Mouse (Mus musculus) CH12.LX (cell line): ENCODE measurements around the gene Tmem35b. TPM values are rescaled to one million over a fixed set of nuclear protein-coding genes. Genes with fewer than 3 reads are reported as not detected.

ENCODE experiments used
- DNase-seq: peaks from one replicate; pipeline ENCODE4 v3.0.0-alpha.2; 2013; ENCODE audit errors: extremely low read depth
- H3K27ac ChIP-seq: 2 replicates; pipeline ENCODE4 v1.5.1; 2012; ENCODE audit warnings: low read depth, mild to moderate bottlenecking, control low read depth, moderate library complexity; ENCODE audit not compliant: insufficient read depth
- H3K27me3 ChIP-seq: replicated peaks from 2 replicates; pipeline ENCODE3; 2012; ENCODE audit warnings: inconsistent platforms
- H3K36me3 ChIP-seq, 2 experiments: replicated peaks in 1 of 2; 2 replicates each; pipeline versions ENCODE3 to v1.6.1; 2012; ENCODE audit warnings: inconsistent platforms in 1 of 2, low read length in 1 of 2, mild to moderate bottlenecking in 1 of 2, mixed read lengths in 1 of 2, moderate library complexity in 1 of 2; ENCODE audit not compliant: control insufficient read depth in 1 of 2, insufficient read depth in 1 of 2
- H3K4me1 ChIP-seq, 2 experiments: 2 replicates each; pipeline ENCODE4 v1.6.1; 2012; ENCODE audit warnings: inconsistent platforms in 1 of 2, moderate library complexity in 1 of 2; ENCODE audit not compliant: insufficient read depth in 2 of 2, control insufficient read depth in 1 of 2
- H3K4me2 ChIP-seq: 2 replicates; pipeline ENCODE4 v1.6.1; 2012; ENCODE audit warnings: low read depth, mild to moderate bottlenecking, control low read depth; ENCODE audit not compliant: poor library complexity, insufficient read depth, severe bottlenecking
- H3K4me3 ChIP-seq, 3 experiments: fragments of 150-350 bp in 1 of 3; sonication (generic) in 1 of 3; replicated peaks in 1 of 3; 2 replicates each; pipeline versions ENCODE3 to v1.5.1; 2011 to 2012; ENCODE audit warnings: low read depth in 2 of 3, low read length in 2 of 3, mild to moderate bottlenecking in 2 of 3, moderate library complexity in 2 of 3, control low read depth in 1 of 3, improper control_type of control experiment in 1 of 3, inconsistent platforms in 1 of 3, mixed read lengths in 1 of 3; ENCODE audit not compliant: poor library complexity in 1 of 3
- H3K79me2 ChIP-seq: replicated peaks from 2 replicates; pipeline ENCODE4 v1.6.1; 2012; ENCODE audit warnings: mild to moderate bottlenecking, moderate library complexity; ENCODE audit not compliant: control insufficient read depth, poor library complexity, insufficient read depth, severe bottlenecking; ENCODE audit errors: extremely low read depth
- H3K9ac ChIP-seq: 2 replicates; pipeline ENCODE4 v1.6.1; 2012; ENCODE audit warnings: low read depth, mild to moderate bottlenecking, control low read depth, moderate library complexity; ENCODE audit not compliant: insufficient read depth
- H3K9me3 ChIP-seq: replicated peaks from 2 replicates; pipeline ENCODE3; 2012; ENCODE audit warnings: low read length, inconsistent platforms, mixed read lengths
- BHLHE40 ChIP-seq: IDR thresholded peaks from 2 replicates; pipeline ENCODE4 v1.6.1; 2011; ENCODE audit warnings: mild to moderate bottlenecking, low read depth, low read length, improper control_type of control experiment
- CHD1 ChIP-seq: IDR thresholded peaks from 2 replicates; pipeline ENCODE4 v1.6.1; 2012; ENCODE audit warnings: low read depth, low read length, improper control_type of control experiment, inconsistent platforms
- ELF1 ChIP-seq: IDR thresholded peaks from 2 replicates; pipeline ENCODE4 v1.6.1; 2014; ENCODE audit warnings: low read depth, mild to moderate bottlenecking, inconsistent platforms, low read length, improper control_type of control experiment
- GABPA ChIP-seq: IDR thresholded peaks from 2 replicates; pipeline ENCODE4 v1.6.1; 2012; ENCODE audit warnings: low read depth, low read length, improper control_type of control experiment, inconsistent platforms; ENCODE audit not compliant: insufficient replicate concordance
- HCFC1 ChIP-seq: IDR thresholded peaks from 2 replicates; pipeline ENCODE4 v1.6.1; 2012; ENCODE audit warnings: low read depth, mild to moderate bottlenecking, inconsistent platforms, low read length, improper control_type of control experiment
- IRF4 ChIP-seq: IDR thresholded peaks from 2 replicates; pipeline ENCODE4 v1.6.1; 2014; ENCODE audit warnings: low read depth, mild to moderate bottlenecking, inconsistent platforms, low read length, improper control_type of control experiment
- JUND ChIP-seq: conservative IDR thresholded peaks from 2 replicates; pipeline ENCODE4 v1.6.1; 2011; ENCODE audit warnings: low read depth, low read length, improper control_type of control experiment
- KAT2A ChIP-seq: IDR thresholded peaks from 2 replicates; pipeline ENCODE4 v1.6.1; 2012; ENCODE audit warnings: low read length, improper control_type of control experiment, inconsistent platforms; ENCODE audit not compliant: insufficient replicate concordance
- MAFK ChIP-seq: IDR thresholded peaks from 2 replicates; pipeline ENCODE4 v1.6.1; 2011; ENCODE audit warnings: low read length, improper control_type of control experiment; ENCODE audit not compliant: insufficient replicate concordance
- MXI1 ChIP-seq: IDR thresholded peaks from 2 replicates; pipeline ENCODE4 v1.6.1; 2011; ENCODE audit warnings: mild to moderate bottlenecking, low read depth, low read length, improper control_type of control experiment
- NRF1 ChIP-seq: IDR thresholded peaks from 2 replicates; pipeline ENCODE4 v1.6.1; 2014; ENCODE audit warnings: low read depth, mild to moderate bottlenecking, inconsistent platforms, low read length, improper control_type of control experiment, moderate library complexity
- RCOR1 ChIP-seq: conservative IDR thresholded peaks from 2 replicates; pipeline ENCODE4 v1.6.1; 2012; ENCODE audit warnings: low read depth, mild to moderate bottlenecking, inconsistent platforms, low read length, improper control_type of control experiment
- SIN3A ChIP-seq: IDR thresholded peaks from 2 replicates; pipeline ENCODE4 v1.6.1; 2012; ENCODE audit warnings: low read length, improper control_type of control experiment, inconsistent platforms
- ZC3H11A ChIP-seq: IDR thresholded peaks from 2 replicates; pipeline ENCODE4 v1.6.1; 2012; ENCODE audit warnings: low read depth, mild to moderate bottlenecking, inconsistent platforms, low read length, improper control_type of control experiment
- ZKSCAN1 ChIP-seq: IDR thresholded peaks from 2 replicates; pipeline ENCODE4 v1.6.1; 2012; ENCODE audit warnings: low read depth, inconsistent platforms, low read length, improper control_type of control experiment, borderline replicate concordance
- ZMIZ1 ChIP-seq: IDR thresholded peaks from 2 replicates; pipeline ENCODE4 v1.6.1; 2012; ENCODE audit warnings: low read depth, mild to moderate bottlenecking, inconsistent platforms, low read length, improper control_type of control experiment
- ZNF384 ChIP-seq: IDR thresholded peaks from 2 replicates; pipeline ENCODE4 v1.6.1; 2012; ENCODE audit warnings: low read depth, low read length, improper control_type of control experiment, inconsistent platforms
- dilution Hi-C: fragments of 300-500 bp; cut with MboI; formaldehyde crosslinking; loops from 2 replicates; pipeline ENCODE4 v1.14.3; 2020; ENCODE audit warnings: low sequenced_read_pairs; ENCODE audit not compliant: extremely low pct_unique_long_range_greater_than_20kb, extremely low pct_ligation_motif_present
- in situ Hi-C: fragments of 300-500 bp; cut with MboI; formaldehyde crosslinking; loops from 3 replicates; pipeline ENCODE4 v1.14.3; 2019; ENCODE audit warnings: low sequenced_read_pairs, low pct_ligation_motif_present, low pct_unique_long_range_greater_than_20kb, mixed read lengths
- polyA plus RNA-seq: library from polyadenylated mRNA; unstranded; fragments of >175 nt; gene quantifications from 2 replicates; pipeline ENCODE4 v1.2.1, GENCODE M21; 2012; ENCODE audit warnings: low read depth; ENCODE audit not compliant: insufficient read length
- total RNA-seq, 2 experiments: library from RNA; depleted of rRNA; stranded (reverse); fragments of 300-350 nt in 1 of 2; fragments of >200 nt in 1 of 2; gene quantifications; 2 replicates each; pipeline ENCODE4 v1.2.3; 2012 to 2014

Gene Tmem35b
- total and polyA plus RNA-seq, 3 experiments: 7.1 to 14.2 (median 9.4) TPM

GRCm38 (mm10) chr4:127163926-127164325 lies 40.4 kb downstream of the Tmem35b start:
- no peak for TF ChIP-seq ZMIZ1
- no peak for TF ChIP-seq JUND
- no peak for TF ChIP-seq ZKSCAN1
- no peak for TF ChIP-seq BHLHE40
- no peak for TF ChIP-seq ZNF384
- no peak for TF ChIP-seq KAT2A
- no peak for TF ChIP-seq SIN3A
- no peak for TF ChIP-seq CHD1
- no peak for TF ChIP-seq IRF4
- no peak for TF ChIP-seq MXI1
- no peak overlapping the region for H3K4me3 ChIP-seq
- H3K4me1 ChIP-seq: peaks cover 0 to 5% of the 10 kb centered on the region in 2 experiments; a peak in 1 of 4 replicates
- in situ Hi-C loops (no loop called here), dilution Hi-C loops (no loop called here)
- peaks cover 62% of the 10 kb centered on the region for H3K27me3 ChIP-seq
- no peak overlapping the region for H3K9ac ChIP-seq
- no peaks in the 10 kb centered on the region for H3K36me3 ChIP-seq
- no peak overlapping the region for H3K4me2 ChIP-seq
- no peaks in the 10 kb centered on the region for H3K79me2 ChIP-seq
- DNase-seq: no peak
- no peak overlapping the region for H3K27ac ChIP-seq
- H3K9me3 ChIP-seq: no peaks in the 10 kb centered on the region

GRCm38 (mm10) chr4:127167096-127167495 lies 43.6 kb downstream of the Tmem35b start:
- no peak overlapping the region for H3K27ac ChIP-seq
- no peak overlapping the region for H3K4me3 ChIP-seq
- in situ Hi-C loops: no loop called here
- peaks cover 4 to 5% of the 10 kb centered on the region in 2 experiments; a peak in 3 of 4 replicates for H3K4me1 ChIP-seq
- no peaks in the 10 kb centered on the region for H3K79me2 ChIP-seq
- DNase-seq: no peak
- dilution Hi-C loops: no loop called here
- no peak overlapping the region for H3K9ac ChIP-seq
- H3K4me2 ChIP-seq: no peak overlapping the region
- H3K36me3 ChIP-seq: no peaks in the 10 kb centered on the region
- peaks cover 81% of the 10 kb centered on the region for H3K27me3 ChIP-seq
- TF ChIP-seq GABPA: no peak
- no peak for TF ChIP-seq ZMIZ1
- TF ChIP-seq RCOR1: no peak
- TF ChIP-seq ZC3H11A: no peak
- TF ChIP-seq ZNF384: no peak
- TF ChIP-seq MAFK: no peak
- no peak for TF ChIP-seq NRF1
- no peak for TF ChIP-seq HCFC1
- TF ChIP-seq JUND: no peak
- no peak for TF ChIP-seq ELF1
- peaks cover 3% of the 10 kb centered on the region for H3K9me3 ChIP-seq
